Mouse (Mus musculus): Measurements from ENCODE around the gene Tnn.

Gene Tnn

DNA sequence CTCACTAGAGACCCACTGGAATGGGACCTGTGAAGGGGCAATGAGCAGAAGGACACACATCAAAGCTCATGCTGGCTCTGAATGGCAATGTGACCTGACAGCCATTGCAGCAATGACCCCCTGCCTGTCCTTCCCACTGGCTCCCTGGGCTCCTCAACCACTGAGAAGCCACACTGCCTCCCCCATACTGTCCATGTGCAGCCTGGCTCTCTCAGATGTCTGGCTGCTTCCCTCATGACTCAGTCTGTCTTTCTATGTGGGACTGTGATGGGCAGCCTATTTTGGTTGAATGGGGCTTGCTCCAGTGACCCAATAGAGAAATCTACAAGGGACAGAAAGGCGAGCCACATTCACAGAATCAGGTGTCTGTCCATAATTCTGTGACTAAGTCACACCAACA lies 70.7 kb downstream of the Tnn start:
- no peak for DNase-seq (ENCODE audit: extremely low spot score, low spot score)

GRCm38 (mm10) chr1:160080800-160081436 lies 72.5 kb downstream of the Tnn start:
- DNase-seq (ENCODE audit: extremely low spot score, low spot score): peak; percentile 86

GRCm38 (mm10) chr1:160078882-160079661 lies 74.3 kb downstream of the Tnn start:
- DNase-seq (ENCODE audit: extremely low spot score, low spot score): no peak

DNA sequence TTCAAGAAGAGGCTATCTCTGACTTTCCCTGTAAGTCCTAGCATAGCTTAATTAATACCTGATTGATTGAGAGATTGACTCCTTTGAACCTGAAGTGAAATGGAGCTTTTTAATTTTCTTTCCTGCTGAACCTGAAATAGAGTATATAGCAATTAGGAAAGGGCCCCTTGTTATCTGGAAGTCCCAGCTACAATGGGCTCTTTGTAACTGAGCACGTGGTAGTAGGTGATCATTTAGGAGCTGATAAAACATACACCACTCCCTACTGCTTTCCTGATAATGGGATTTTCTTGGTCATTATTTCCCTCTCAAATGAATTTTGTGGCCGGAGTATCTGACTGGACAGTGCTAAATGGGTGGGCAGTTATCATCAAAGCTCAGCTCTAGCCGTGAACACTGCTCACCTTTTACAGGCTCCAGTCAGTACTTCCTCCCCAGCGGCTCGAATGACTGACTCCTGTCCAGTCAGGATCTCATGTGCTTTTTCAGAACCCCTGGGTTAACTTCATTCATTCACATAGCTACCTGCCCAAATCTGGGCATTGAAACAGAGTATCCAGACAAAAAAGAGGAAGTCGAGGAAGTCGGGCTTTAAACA lies 88.7 kb downstream of the Tnn start:
- DNase-seq (ENCODE audit: extremely low spot score, low spot score): no peak

DNA sequence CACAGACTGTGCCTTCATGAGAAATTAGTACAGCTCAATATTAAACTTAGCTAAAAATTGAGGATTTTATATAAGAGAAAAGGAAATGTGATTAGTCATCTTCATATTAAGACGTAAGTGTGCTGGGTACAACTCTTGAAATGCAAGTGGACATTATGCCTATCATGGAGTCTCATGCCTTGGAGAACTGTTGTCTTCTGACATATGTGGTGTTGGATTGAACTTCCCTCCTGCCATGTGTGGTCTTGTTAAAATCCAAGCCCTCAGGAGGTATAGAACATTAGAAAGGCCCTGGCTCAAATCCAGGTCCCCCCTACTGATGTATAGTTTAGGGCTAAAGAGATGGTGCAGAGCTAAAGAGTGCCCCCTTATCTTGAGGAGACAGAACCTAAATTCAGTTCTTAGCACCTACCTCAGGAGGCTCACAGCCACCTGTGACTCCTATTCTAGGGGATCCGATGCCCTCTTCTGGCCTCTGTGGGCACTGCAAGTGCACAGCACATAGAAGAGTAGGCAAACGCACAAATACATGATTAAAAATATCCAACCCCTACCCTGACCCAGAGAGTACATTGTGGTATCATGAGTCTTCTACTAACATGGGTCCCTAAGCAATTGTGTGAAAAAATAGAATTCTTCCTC lies 91.5 kb downstream of the Tnn start:
- no peak for DNase-seq (ENCODE audit: extremely low spot score, low spot score)

GRCm38 (mm10) chr1:160061321-160061720 lies 92.1 kb downstream of the Tnn start:
- DNase-seq (ENCODE audit: extremely low spot score, low spot score): no peak

GRCm38 (mm10) chr1:160060542-160060941 lies 92.8 kb downstream of the Tnn start:
- no peak for DNase-seq (ENCODE audit: extremely low spot score, low spot score)

GRCm38 (mm10) chr1:160059908-160060307 lies 93.5 kb downstream of the Tnn start:
- no peak for DNase-seq (ENCODE audit: extremely low spot score, low spot score)

- no peak for DNase-seq (ENCODE audit: extremely low spot score, low spot score)
Measured at GRCm38 (mm10) chr1:160057657-160058056, 95.7 kb downstream of the Tnn start.

GRCm38 (mm10) chr1:160054366-160055078 lies 98.9 kb downstream of the Tnn start:
- no peak for DNase-seq (ENCODE audit: extremely low spot score, low spot score)

- no peak for DNase-seq (ENCODE audit: extremely low spot score, low spot score)
Measured at GRCm38 (mm10) chr1:160053510-160054305, 99.7 kb downstream of the Tnn start.

DNA sequence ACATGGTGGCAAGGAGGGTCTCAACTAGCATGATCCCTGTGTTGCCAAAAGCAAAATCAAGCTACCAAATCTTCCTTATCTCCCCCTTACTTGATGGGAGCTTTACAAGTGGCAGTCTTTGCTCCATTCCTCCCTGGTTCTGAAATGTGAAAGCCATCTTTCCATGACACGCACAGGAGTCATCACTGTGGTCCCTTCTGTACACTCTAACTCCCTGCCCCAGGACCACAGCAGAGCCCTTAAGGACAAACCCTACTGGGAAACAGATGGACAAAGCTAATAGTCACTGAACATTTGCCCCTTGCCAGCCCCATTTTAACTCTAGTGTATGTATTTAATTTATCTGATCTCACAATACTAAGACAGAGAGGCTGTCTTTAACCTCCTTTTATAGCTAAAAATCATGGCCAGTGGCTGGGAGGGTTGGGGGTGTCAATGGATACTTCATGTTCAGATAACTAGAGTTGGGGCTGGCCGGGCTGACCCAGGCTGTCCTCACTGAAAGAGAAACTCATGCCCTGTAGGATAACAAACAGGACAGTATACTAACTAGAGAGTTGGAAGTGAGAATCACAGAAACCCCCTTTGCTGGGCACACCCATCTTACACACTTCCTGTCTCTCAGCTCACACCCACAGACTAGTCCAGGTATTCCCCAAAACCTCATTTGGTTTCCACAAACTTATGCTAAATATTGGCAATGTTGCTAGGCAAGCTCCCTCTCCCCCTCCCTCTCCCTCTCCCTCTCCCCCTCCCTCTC lies 100.6 kb downstream of the Tnn start:
- no peak for DNase-seq (ENCODE audit: extremely low spot score, low spot score)

DNA sequence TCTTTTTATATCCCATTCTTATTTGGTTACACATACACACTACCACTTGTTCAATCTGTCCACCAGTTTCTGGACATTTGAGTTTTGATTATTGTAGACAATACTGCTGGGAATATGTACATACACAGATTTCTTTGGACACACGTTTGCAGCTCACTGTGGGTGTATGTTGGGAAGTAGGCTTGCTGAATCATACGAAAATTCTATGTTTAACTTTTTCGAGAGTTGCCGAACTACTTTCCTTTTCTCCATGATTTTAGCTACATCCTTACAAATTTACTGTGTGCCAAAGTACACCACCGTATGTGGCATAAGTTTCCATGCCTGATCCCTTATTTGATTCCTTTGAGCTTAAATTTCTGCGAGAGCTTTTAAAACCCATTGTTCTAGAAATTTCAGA lies 102.5 kb downstream of the Tnn start:
- no peak for DNase-seq (ENCODE audit: extremely low spot score, low spot score)

GRCm38 (mm10) chr1:160049131-160049880 lies 104.1 kb downstream of the Tnn start:
- no peak for DNase-seq (ENCODE audit: extremely low spot score, low spot score)

DNA sequence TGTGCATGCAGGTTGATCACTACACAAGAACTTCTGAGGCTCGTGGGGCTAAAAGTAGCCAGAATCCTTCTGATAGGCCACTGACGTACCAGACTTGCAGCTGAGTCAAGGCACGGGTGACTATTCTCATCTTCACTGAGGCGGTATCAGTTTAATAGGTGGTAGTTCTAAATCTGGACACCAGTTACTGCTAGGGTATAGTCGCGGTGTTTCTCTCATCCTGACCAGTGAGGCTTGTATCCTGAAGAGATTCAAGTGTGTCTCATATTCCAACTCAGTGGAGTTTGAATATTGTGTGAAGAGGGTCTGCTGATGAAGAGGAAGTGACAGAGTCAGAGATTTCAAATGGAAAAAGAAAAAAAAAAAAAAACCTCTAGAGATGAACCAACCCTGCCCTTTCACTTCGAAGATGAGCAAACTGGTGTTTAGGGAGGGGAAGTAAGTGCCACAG lies 105.9 kb downstream of the Tnn start:
- no peak for DNase-seq (ENCODE audit: extremely low spot score, low spot score)

- no peak for DNase-seq (ENCODE audit: extremely low spot score, low spot score)
Measured at GRCm38 (mm10) chr1:160046786-160047185, 106.6 kb downstream of the Tnn start.

DNA sequence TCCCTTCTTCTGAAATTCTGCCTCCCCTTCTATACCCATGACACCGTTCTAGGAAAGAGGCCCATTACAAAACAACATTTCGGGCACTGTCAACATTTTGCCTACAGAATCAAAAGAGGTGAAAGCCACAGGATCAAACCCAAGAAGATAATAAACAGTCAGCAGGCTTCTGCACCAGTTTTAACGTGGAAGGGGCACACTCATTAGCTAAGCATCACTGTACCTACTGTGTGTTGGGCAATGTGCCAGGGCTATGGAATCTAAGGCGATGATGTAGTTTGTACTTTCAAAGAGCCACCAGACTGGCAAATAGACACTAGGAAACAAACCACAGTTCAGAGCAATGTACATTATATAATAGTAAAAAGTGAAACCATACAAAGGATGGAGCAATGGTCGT lies 107.4 kb downstream of the Tnn start:
- DNase-seq (ENCODE audit: extremely low spot score, low spot score): no peak

DNA sequence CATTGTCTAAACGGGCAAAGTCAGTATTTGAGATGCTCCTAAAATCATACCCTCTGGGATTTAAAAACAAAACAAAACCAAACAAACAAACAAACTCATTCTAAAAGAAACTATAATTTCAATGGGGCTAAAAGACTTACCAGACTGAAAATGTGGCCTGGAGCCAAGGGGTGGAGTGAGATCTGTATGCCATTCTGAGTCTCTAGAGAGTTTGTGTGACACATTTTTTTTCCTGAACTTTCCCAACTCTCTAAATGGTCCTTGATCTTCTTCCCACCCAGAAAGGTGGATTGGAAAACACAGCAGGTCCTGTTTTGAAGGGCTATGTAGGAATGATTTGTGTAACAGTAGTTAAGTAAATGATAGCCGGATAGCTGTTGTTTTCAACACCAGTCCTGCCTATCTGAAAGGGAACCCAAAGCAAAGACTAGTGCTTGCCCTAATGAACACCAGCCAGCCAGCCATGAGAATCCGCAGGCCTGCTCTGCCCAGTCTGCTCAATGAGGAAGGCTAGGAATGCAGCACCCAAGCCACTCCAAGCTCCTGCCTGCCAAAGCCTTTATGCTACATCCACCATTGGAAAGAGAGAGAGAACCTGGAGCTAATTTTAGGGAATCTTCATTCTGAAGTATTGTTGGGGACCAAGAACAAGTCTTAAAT lies 108.2 kb downstream of the Tnn start:
- no peak for DNase-seq (ENCODE audit: extremely low spot score, low spot score)

All from neural tube, embryonic 10.5 days (tissue).